Mouse (Mus musculus) brain, embryonic 14.5 days (tissue): ENCODE data around the gene Serhl. TPM values are rescaled to one million over a fixed set of nuclear protein-coding genes. Genes with fewer than 3 reads are reported as not detected.
"Not testable (repeated sequence)": the region's sequence is repeated elsewhere in the genome, so short reads cannot be mapped to it uniquely, and the experiment has no call there.

Experiments
- DNase-seq: peaks from one replicate; pipeline ENCODE4 v3.0.0-alpha.2; 2011; ENCODE audit warnings: low read depth
- CTCF ChIP-seq: fragments of 200-500 bp; IDR thresholded peaks from 2 replicates; pipeline ENCODE4 v1.5.1; 2012; ENCODE audit warnings: inconsistent platforms, mild to moderate bottlenecking, moderate library complexity, borderline replicate concordance; ENCODE audit not compliant: insufficient read depth, insufficient read length; ENCODE audit errors: extremely low read depth
- POLR2A ChIP-seq: fragments of 200-500 bp; IDR thresholded peaks from 2 replicates; pipeline ENCODE4 v1.6.1; 2012; ENCODE audit warnings: mild to moderate bottlenecking, inconsistent platforms, borderline replicate concordance; ENCODE audit not compliant: poor library complexity, insufficient read depth, insufficient read length, severe bottlenecking; ENCODE audit errors: extremely low read depth
- polyA plus RNA-seq: library from polyadenylated mRNA; depleted of rRNA; stranded (reverse); fragments of >200 nt; gene quantifications from 2 replicates; pipeline ENCODE4 v1.2.3, GENCODE M21; 2012

Gene Serhl
- polyA plus RNA-seq, 1 experiment, result 7.6 TPM

DNA sequence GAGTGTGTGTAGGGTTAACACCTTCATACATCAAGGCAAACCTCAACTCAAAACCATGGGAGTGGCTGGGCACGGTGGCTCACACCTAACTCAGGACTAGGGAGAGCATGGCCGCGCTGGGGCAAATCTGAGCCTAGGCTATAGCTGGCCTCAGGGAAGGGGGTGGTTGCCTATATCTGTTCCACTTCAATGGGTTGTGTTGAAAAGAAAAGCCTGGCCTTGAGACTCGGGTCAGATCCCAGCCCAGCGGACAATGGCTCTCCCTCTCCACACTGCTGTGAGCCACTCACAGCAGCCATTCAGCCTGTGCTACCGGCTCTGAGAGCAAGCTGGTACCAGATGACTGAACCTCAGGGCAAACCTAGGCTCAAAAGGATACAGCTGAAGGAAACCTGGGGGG, 25.8 kb downstream of the Serhl start:
- TF ChIP-seq POLR2A, result no peak
- no peak for TF ChIP-seq CTCF
- DNase-seq, result no peak

DNA sequence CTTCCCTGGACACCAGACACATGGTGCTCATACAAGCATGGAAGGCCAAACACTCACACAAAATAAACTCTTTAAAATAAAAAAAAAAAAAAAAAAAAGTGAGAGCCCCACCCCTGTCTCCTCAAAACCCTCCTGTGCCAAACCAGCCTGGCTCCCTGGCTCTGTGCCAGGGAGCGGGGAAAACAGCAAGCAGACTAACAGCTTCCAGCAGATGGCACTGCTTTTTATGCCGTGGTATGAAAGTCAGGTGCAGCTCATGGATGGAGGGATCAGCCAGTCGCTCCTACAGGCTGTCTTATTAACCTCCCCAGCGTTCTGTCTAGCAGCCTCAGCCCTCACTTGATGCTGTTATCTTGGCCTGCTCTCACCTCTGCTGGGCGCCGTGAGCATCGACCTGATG, 29.1 kb downstream of the Serhl start:
- peak; percentile 91 for DNase-seq
- TF ChIP-seq CTCF (peak; percentile 63; the same call in 1 of the 2 replicates), POLR2A (no peak)

DNA sequence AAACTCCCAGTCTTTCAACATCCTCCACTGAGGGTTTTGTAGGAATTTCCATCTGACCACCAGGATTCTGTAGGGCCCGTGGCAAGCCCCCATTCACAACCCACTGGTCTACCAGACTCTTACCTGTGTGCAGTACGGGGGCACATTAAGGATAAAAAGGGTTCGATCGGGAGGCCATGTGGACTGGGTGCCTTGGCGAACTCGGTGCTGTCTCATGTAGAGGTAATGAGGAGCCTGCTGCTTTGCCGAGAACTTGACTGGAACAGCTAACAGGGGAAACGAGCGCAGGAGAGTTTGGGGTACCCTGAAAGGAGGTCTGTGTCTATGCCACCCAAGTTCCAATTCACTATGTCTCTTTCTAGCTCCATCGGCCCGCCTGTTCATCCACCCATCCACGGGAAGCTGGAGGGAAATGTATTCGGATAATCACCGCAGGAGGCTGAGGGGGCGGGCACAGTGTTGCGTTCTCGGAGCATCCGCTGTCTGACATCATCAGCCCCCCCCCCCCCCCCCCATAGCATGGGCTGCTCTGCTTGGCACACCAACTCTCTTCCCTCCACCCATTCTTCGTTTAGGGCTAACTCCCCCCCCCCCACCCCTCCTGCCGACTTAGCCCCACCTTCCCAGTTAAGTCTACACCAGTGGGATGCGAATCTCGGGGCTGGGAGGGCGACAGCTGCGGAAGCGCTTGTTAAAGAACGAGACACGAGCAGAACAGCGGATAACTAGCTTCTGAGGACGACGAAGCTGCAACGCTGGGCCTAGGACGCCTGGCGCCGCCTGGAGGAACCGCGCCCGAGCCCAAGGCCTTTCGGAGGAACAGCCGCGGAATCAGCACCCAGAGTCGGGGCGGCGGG, 32.6 kb downstream of the Serhl start:
- TF ChIP-seq CTCF (peak; percentile 35; the same call in 1 of the 2 replicates), POLR2A (no peak)
- DNase-seq, result peak; percentile 84

DNA sequence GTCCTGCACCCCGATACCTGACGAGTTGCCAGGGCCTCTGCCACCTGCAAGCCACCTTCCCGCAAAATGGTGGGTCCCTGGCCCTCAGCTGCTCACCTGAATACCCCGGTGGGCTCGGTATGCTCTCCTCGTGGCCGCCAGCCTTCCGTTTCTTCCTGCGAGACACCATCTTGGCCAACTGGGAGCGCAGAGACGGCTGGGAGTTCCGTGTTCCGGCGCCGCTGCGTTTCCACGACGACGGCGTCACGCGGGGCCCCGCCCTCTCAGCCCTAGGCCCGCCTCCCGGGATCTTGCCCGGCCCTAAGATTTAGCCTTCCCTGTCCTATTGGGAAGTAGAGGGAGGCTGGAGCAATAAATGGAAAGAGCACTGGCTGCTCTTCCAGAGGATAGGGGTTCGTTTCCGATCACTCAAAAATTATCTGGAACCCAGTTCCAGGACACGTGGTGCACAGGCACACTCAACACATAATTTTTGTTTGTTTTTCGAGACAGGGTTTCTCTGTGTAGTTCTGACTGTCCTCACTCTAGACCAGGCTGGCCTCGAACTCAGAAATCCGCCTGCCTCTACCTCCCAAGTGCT, 33.4 kb downstream of the Serhl start, which contains the start of gene Rrp7a:
Gene Rrp7a (minus strand): TSS at position 236 of the 580 bp plus-strand sequence.
- DNase-seq, result peak; percentile 96
- TF ChIP-seq POLR2A, result peak; percentile 34; the same call in 1 of the 2 replicates
- TF ChIP-seq CTCF, result no peak

DNA sequence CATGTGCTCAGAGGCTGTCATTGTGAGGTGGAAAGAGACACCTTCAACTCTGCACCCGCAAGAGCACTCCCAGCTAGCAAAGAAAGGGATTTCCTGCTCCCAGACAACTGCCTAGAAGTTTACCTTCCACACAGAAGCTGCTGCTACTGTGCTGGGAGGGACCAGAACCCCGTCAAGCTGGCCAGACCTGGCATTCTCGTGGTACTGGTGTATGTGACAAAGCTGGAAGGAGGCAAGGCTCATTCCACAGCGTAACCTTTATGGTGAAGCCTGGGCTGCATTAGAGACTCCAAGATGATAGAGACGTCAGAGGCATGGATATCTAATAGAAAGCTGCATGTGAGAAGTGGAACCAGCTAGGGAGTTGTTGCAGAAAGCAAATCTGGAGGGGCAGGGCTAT, 35.3 kb downstream of the Serhl start:
- no peak for DNase-seq
- TF ChIP-seq POLR2A (no peak), CTCF (no peak)

DNA sequence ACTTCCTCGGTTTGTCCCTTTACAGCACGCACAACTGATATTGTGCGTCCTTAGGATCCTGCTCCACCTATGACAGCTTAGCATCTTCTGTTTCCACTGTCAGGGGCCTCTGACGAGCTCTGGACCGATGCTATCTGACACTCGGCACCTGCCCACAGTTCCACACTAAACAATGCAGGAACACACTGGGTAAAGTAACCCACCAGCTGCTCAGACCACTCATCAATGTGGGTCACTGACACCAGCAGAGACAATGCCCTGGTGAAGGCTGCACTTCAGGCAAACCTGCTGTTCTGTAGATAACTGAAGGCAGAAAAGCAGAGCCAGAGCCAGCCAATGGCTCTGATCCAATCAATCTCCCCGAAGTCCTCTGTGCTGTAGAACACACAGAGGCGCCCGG, 37.3 kb downstream of the Serhl start:
- no peak for DNase-seq
- TF ChIP-seq POLR2A (no peak), CTCF (no peak)

DNA sequence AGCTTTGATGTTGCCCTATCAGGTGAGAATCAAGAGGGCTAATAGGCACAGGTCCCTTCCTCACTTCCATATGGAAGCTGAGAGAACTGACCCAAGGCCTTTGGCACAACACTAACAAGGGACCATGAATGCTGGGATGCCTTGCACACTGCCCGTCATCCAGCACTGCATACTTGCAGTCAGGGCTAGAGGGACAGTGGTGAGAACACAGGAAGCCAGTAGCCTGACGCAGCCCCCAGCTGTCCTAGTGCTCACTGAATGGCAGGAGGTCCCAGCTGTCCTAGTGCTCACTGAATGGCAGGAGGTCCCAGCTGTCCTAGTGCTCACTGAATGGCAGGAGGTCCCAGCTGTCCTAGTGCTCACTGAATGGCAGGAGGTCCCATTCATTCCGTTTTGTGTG, 37.7 kb downstream of the Serhl start:
- DNase-seq, result not testable (repeated sequence)

DNA sequence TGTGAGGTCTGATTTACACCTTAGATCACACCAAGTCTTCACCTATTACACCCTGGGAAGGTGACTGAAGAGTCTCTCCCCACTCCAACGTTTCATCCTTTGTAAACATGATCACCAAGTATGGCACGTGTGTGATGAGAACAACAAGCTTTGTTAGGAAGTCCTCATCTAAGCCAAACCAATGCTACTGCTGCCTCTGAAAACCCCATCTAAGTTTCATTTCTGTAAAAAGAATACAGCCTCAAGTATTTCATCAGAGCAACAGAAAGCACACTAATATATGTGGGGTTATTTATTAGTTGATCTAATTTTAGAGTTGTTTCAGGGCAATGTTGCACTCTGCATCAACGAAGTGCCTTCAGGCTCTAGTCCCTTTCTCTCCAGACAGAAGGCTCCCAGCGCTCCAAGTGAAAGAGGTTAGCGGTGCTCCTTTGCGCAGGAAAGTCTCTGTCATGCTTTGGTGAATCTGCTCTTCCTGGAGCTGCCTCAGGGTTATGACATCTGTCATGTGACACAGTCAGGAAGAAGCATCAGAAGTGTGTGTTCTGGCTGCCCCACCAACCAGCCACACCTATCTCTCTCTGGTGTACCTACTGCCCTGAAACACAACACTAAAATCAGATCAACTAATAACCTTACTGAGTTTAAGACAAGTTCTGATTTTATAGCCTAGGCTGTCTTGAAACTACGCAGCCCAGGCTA, 40.4 kb downstream of the Serhl start:
- no peak for DNase-seq
- TF ChIP-seq POLR2A (no peak), CTCF (no peak)

DNA sequence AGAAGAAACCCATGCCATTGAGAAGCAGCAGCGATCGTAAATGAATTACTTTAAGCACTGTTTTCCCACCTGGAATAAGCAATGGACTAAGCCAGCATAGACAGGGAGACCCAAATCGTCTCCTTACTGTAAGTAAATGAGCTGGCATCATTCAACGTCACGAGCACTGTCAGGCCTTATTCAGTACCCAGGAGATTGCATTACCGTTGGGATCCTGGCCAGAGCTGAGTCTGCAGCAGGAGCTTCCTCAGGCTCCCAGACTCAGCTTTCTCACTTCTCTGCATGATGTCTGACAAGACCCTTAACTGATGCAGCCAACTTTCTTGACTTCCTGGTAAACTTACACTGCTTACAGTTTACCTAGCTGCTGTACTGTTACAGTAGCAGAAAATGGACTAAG, 45.4 kb downstream of the Serhl start:
- DNase-seq, result no peak
- TF ChIP-seq CTCF (no peak), POLR2A (no peak)

DNA sequence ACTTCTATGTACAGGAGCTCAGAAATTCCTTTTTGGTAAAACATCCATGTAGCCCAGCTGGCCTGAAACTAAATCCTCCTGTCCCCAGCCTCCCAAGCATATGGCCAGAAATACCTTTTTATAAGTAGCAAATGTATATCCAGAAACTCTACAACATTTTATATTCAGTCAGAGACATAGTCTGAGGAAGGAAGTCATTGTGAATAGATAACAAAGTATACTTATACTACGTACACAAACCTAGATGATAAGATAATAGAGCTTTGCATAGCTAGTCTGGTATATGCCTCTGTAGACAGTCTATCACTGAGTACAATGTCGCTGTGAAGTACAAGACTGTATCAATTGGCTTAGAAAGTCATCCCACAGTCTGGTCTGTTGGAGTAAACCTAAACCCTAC, 46.3 kb downstream of the Serhl start:
- no peak for TF ChIP-seq POLR2A
- TF ChIP-seq CTCF, result no peak
- DNase-seq, result no peak

DNA sequence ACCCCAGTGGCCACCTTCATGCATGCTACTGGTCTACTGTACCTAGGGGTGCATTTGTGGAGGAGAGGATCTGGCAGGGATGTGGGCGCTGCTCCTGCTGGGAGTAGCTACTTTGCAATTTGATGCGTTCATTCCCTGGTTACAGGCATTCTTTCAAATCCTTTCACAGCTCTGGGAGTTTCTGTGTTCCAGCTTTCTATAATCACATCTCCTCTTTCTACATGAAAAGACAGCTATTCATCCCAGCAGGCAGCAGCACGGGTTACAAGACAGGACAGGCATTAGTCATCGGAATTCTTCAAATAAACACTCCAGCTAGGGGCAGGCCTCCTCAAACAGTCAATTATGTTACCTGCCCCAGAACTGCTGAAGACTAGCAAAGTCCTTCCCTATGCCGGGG, 53.6 kb downstream of the Serhl start:
- DNase-seq, result peak; percentile 50
- TF ChIP-seq POLR2A (no peak), CTCF (no peak)

DNA sequence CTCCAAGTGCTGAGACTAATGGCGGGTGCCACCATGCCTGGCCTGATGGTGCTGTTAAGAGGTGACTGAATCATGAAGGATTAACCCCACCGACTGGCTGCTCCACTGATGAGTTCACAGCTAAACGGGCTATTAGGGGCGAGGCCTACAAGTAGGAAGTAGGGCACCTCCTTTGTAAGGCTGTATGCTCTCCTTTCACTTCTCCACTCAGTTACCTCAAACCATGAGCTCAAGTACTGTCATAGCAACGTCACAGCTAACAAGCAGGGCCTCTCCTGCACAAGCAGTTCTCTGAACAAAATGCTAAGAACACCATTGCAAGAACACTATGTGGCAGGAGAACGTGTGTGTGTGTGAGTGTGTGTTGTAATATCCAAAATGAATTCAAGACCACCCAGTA, 56.2 kb downstream of the Serhl start:
- no peak for TF ChIP-seq POLR2A
- TF ChIP-seq CTCF, result no peak
- DNase-seq, result no peak

DNA sequence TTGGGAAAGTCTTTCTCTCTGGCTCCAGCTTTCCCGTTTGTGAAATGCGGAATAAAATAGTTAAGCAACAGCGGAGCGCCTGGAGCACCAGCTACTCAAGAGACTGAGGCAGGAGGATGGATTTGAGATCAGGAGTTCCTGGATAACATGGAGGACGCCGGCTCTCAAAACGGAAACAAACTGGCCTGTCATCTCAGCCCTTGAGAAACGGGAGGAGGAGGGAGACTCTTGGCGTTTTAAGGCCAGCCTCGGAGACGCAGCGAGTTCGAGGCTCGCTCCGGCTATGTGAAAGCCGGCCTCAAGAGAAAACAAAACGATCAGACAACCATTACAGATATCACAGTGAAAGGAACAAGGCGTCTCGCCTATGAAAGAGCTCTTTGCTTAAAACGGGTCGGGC, 59.1 kb downstream of the Serhl start:
- no peak for DNase-seq
- no peak for TF ChIP-seq CTCF
- no peak for TF ChIP-seq POLR2A
